Mouse (Mus musculus): Measurements from ENCODE around the gene Ndufb2. TPM values are rescaled to one million over a fixed set of nuclear protein-coding genes. Genes with fewer than 3 reads are reported as not detected.
A peak's percentile ranks its signal among the peaks of the same experiment; 100 is the strongest.

Ndufb2 gene
- polyA plus RNA-seq, 1 experiment = 315 TPM

DNA sequence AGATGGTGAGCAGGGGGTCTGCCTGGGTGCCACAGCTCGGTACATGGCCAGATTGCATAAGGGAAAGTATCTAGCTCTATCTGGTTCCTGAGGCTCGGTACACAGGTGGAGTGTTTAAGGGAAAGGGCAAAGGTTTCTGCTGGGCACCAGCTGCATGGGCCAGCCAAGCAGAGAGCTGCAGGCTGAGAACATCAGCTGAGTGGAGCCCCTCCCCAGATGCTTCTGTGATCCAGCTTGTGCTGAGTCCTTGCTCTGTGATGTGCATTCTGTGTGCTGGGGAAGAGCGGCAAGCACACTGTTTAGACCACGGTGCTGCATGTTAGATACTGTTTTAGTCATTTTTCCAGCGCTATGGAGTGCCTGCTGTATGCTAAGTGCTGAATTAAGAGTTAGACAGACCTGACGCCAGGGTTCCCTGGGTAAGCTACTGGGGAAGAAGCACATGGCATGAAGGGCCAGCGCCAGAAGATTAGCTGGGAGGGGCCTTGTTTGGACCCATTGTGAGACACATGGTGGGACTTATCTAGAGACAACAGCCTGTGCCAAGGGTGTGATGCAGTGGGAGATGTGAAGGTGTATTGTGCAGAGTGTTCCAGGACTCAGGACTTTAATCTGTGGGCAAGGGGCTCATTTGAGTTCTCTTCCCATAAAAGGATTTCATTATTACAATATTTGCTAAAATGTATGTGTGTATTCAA, 11.1 kb upstream of the Ndufb2 start:
- H3K4me1 ChIP-seq (ENCODE audit: control insufficient read depth, insufficient read depth, low read length) = no peaks in the 10 kb centered on the region
- DNase-seq = no peak
- no peaks in the 10 kb centered on the region for H3K27me3 ChIP-seq (ENCODE audit: control insufficient read depth, insufficient read depth, low read length)
- H3K4me3 ChIP-seq (replicated peaks; ENCODE audit: insufficient read depth, low read depth, low read length) = no peak overlapping the region
- H3K27ac ChIP-seq (ENCODE audit: insufficient read depth, low read length) = no peak overlapping the region
- 65% methylated on average over 7 of the region's 7 CpGs for WGBS
- TF ChIP-seq POLR2A (IDR thresholded peaks at IDR 0.05; ENCODE audit: borderline replicate concordance, insufficient read depth, low read length) = no peak
- TF ChIP-seq CTCF (IDR thresholded peaks at IDR 0.05; ENCODE audit: borderline replicate concordance, insufficient read depth, low read depth, low read length) = no peak

- no peaks in the 10 kb centered on the region for H3K27me3 ChIP-seq (ENCODE audit: control insufficient read depth, insufficient read depth, low read length)
- H3K4me3 ChIP-seq (replicated peaks; ENCODE audit: insufficient read depth, low read depth, low read length) = no peak within 1 kb of the TSS
- no peak within 1 kb of the TSS for H3K27ac ChIP-seq (ENCODE audit: insufficient read depth, low read length)
- no peak for DNase-seq
- no peak for TF ChIP-seq CTCF (IDR thresholded peaks at IDR 0.05; ENCODE audit: borderline replicate concordance, insufficient read depth, low read depth, low read length)
- WGBS = 94% methylated on average over 6 of the region's 6 CpGs
- no peaks in the 10 kb centered on the region for H3K4me1 ChIP-seq (ENCODE audit: control insufficient read depth, insufficient read depth, low read length)
Observed at GRCm38 (mm10) chr6:39585517-39585916, 6.9 kb upstream of the Ndufb2 start, which contains the start of gene Gm42420. Gm42420 (plus strand) TSS chr6:39585753.

GRCm38 (mm10) chr6:39591481-39591880, 893 bp upstream of the Ndufb2 start:
- Histone ChIP-seq H3K27me3 (ENCODE audit: control insufficient read depth, insufficient read depth, low read length) (no peaks in the 10 kb centered on the region), H3K4me3 (replicated peaks; ENCODE audit: insufficient read depth, low read depth, low read length) (peak overlapping the region; percentile 17), H3K4me1 (ENCODE audit: control insufficient read depth, insufficient read depth, low read length) (peaks cover 7% of the 10 kb centered on the region), H3K27ac (ENCODE audit: insufficient read depth, low read length) (no peak overlapping the region)
- DNase-seq = no peak
- 91% methylated on average over 4 of the region's 4 CpGs for WGBS
- TF ChIP-seq CTCF (IDR thresholded peaks at IDR 0.05; ENCODE audit: borderline replicate concordance, insufficient read depth, low read depth, low read length) (no peak), POLR2A (IDR thresholded peaks at IDR 0.05; ENCODE audit: borderline replicate concordance, insufficient read depth, low read length) (no peak)

DNA sequence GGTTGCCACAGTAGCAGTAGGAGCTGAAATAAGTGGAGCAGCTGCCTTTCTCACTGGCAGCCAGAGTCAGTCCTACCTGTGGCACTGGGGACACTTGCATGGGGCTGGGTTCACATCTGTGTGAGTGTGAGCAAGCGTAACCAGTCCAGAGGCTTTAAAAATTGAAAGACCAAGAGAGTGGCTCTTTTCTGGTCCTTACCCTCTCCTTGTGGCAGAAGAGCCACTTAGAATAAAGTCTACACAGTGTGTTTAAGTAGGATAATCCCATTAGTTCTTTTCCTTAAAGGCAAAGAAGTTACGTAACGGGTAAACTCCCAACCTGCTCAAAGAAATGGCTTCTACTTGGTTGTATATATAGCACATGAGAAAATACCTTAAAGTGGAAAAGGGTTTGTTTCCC, 8.5 kb downstream of the Ndufb2 start:
- H3K4me3 ChIP-seq (replicated peaks; ENCODE audit: insufficient read depth, low read depth, low read length) = no peak overlapping the region
- no peak for DNase-seq
- WGBS = 92% methylated on average over 3 of the region's 3 CpGs
- H3K27ac ChIP-seq (ENCODE audit: insufficient read depth, low read length) = no peak overlapping the region
- TF ChIP-seq CTCF (IDR thresholded peaks at IDR 0.05; ENCODE audit: borderline replicate concordance, insufficient read depth, low read depth, low read length) (no peak), POLR2A (IDR thresholded peaks at IDR 0.05; ENCODE audit: borderline replicate concordance, insufficient read depth, low read length) (no peak)
- no peaks in the 10 kb centered on the region for H3K27me3 ChIP-seq (ENCODE audit: control insufficient read depth, insufficient read depth, low read length)
- H3K4me1 ChIP-seq (ENCODE audit: control insufficient read depth, insufficient read depth, low read length) = peaks cover 6% of the 10 kb centered on the region; the same call in 1 of the 2 replicates

GRCm38 (mm10) chr6:39601828-39602227, 9.5 kb downstream of the Ndufb2 start:
- no peak for TF ChIP-seq POLR2A (IDR thresholded peaks at IDR 0.05; ENCODE audit: borderline replicate concordance, insufficient read depth, low read length)
- no peak for TF ChIP-seq CTCF (IDR thresholded peaks at IDR 0.05; ENCODE audit: borderline replicate concordance, insufficient read depth, low read depth, low read length)
- Histone ChIP-seq H3K27ac (ENCODE audit: insufficient read depth, low read length) (no peak overlapping the region), H3K27me3 (ENCODE audit: control insufficient read depth, insufficient read depth, low read length) (no peaks in the 10 kb centered on the region), H3K4me3 (replicated peaks; ENCODE audit: insufficient read depth, low read depth, low read length) (no peak overlapping the region), H3K4me1 (ENCODE audit: control insufficient read depth, insufficient read depth, low read length) (peaks cover 6% of the 10 kb centered on the region; the same call in 1 of the 2 replicates)
- DNase-seq = no peak
- WGBS = 52% methylated on average over 3 of the region's 3 CpGs

DNA sequence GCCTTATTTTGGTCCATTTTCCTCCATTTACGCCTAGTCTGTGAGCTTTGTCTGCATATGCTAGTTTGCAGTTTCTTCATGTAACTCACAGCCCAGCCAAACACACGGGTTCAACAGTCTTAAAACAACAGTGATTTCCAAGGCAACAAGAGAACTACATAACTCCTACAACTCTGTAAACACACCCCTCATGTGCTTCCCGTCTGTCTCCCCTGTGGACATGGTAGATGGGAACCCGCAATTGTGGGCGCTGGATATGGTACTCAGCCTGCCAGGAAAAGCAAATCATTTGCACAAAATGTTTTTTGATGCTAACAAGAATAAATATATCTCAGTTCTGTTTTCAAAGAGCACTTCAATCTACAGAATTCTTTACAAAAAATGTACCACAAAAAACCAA, 12.2 kb downstream of the Ndufb2 start:
- Histone ChIP-seq H3K4me1 (ENCODE audit: control insufficient read depth, insufficient read depth, low read length) (no peaks in the 10 kb centered on the region), H3K27me3 (ENCODE audit: control insufficient read depth, insufficient read depth, low read length) (no peaks in the 10 kb centered on the region), H3K4me3 (replicated peaks; ENCODE audit: insufficient read depth, low read depth, low read length) (no peak overlapping the region), H3K27ac (ENCODE audit: insufficient read depth, low read length) (no peak overlapping the region)
- no peak for TF ChIP-seq POLR2A (IDR thresholded peaks at IDR 0.05; ENCODE audit: borderline replicate concordance, insufficient read depth, low read length)
- no peak for TF ChIP-seq CTCF (IDR thresholded peaks at IDR 0.05; ENCODE audit: borderline replicate concordance, insufficient read depth, low read depth, low read length)
- WGBS = 84% methylated on average over 5 of the region's 5 CpGs
- DNase-seq = no peak

GRCm38 (mm10) chr6:39606056-39606455, 13.7 kb downstream of the Ndufb2 start:
- H3K27ac ChIP-seq (ENCODE audit: insufficient read depth, low read length) = no peak overlapping the region
- H3K4me3 ChIP-seq (replicated peaks; ENCODE audit: insufficient read depth, low read depth, low read length) = no peak overlapping the region
- WGBS = 52% methylated on average over 6 of the region's 6 CpGs
- no peaks in the 10 kb centered on the region for H3K27me3 ChIP-seq (ENCODE audit: control insufficient read depth, insufficient read depth, low read length)
- DNase-seq = no peak
- no peak for TF ChIP-seq CTCF (IDR thresholded peaks at IDR 0.05; ENCODE audit: borderline replicate concordance, insufficient read depth, low read depth, low read length)
- no peak for TF ChIP-seq POLR2A (IDR thresholded peaks at IDR 0.05; ENCODE audit: borderline replicate concordance, insufficient read depth, low read length)
- H3K4me1 ChIP-seq (ENCODE audit: control insufficient read depth, insufficient read depth, low read length) = no peaks in the 10 kb centered on the region

GRCm38 (mm10) chr6:39606862-39607261, 14.5 kb downstream of the Ndufb2 start:
- Histone ChIP-seq H3K27me3 (ENCODE audit: control insufficient read depth, insufficient read depth, low read length) (no peaks in the 10 kb centered on the region), H3K4me3 (replicated peaks; ENCODE audit: insufficient read depth, low read depth, low read length) (no peak overlapping the region), H3K27ac (ENCODE audit: insufficient read depth, low read length) (no peak overlapping the region), H3K4me1 (ENCODE audit: control insufficient read depth, insufficient read depth, low read length) (no peaks in the 10 kb centered on the region)
- WGBS = 78% methylated on average over 3 of the region's 3 CpGs
- DNase-seq = no peak
- TF ChIP-seq CTCF (IDR thresholded peaks at IDR 0.05; ENCODE audit: borderline replicate concordance, insufficient read depth, low read depth, low read length) (no peak), POLR2A (IDR thresholded peaks at IDR 0.05; ENCODE audit: borderline replicate concordance, insufficient read depth, low read length) (no peak)
